ENCODE assay signal across 8 mouse cellular contexts in genomic region chr2:72477221-72477620, GRCm38 (mm10). TPM values are rescaled to one million over a fixed set of nuclear protein-coding genes. Genes with fewer than 3 reads are reported as not detected.
DNase-seq lines count a peak whose midpoint lies in the region; ATAC-seq lines count a peak whose summit lies in the region.

No protein-coding gene starts in this region.

- WGBS in hindbrain, embryonic 14.5 days, result 3% methylated on average over 11 of the region's 11 CpGs
- WGBS in liver, embryonic 12.5 days (ENCODE audit: insufficient replicate concordance), result 1% methylated on average over 11 of the region's 11 CpGs

- H3K4me1 ChIP-seq in hindbrain, embryonic 14.5 days (replicated peaks; ENCODE audit: control insufficient read depth, insufficient read depth, low read length), result peaks cover 21% of the 10 kb centered on the region
- peaks cover 64% of the 10 kb centered on the region for H3K4me1 ChIP-seq in liver, embryonic 12.5 days

- no peaks in the 10 kb centered on the region for H3K9me3 ChIP-seq in hindbrain, embryonic 14.5 days (ENCODE audit: control insufficient read depth, low read length)
- H3K9me3 ChIP-seq in liver, embryonic 12.5 days (replicated peaks), result no peaks in the 10 kb centered on the region

- no peak overlapping the region for H3K27ac ChIP-seq in hindbrain, embryonic 14.5 days
- peak overlapping the region; percentile 92 for H3K27ac ChIP-seq in liver, embryonic 12.5 days

- DNase-seq in embryo, embryonic 10 days (ENCODE audit: low spot score), result peak; percentile 38
- DNase-seq in embryo, embryonic 9.5 days (ENCODE audit: extremely low spot score), result no peak
- no peak for DNase-seq in hindbrain, embryonic 14.5 days (ENCODE audit: low spot score)
- no peak for DNase-seq in gastrocnemius, postnatal 25 days
- no peak for DNase-seq in gastrocnemius, postnatal 14 days
- DNase-seq in thymus, postnatal 36 days, result no peak

- intact Hi-C loops in gastrocnemius, postnatal 14 days (cut with DNase I; ENCODE audit: low total_unique reads), result no loop called here

- H3K9ac ChIP-seq in hindbrain, embryonic 14.5 days, result peak overlapping the region; percentile 60
- peak overlapping the region; percentile 90 for H3K9ac ChIP-seq in liver, embryonic 12.5 days

- H3K27me3 ChIP-seq in hindbrain, embryonic 14.5 days (ENCODE audit: control insufficient read depth, insufficient read depth, low read length), result peaks cover 11% of the 10 kb centered on the region; the same call in 1 of the 2 replicates
- no peaks in the 10 kb centered on the region for H3K27me3 ChIP-seq in liver, embryonic 12.5 days (replicated peaks)

- peaks cover 3% of the 10 kb centered on the region; the same call in 1 of the 2 replicates for H3K36me3 ChIP-seq in hindbrain, embryonic 14.5 days (replicated peaks; ENCODE audit: control insufficient read depth, insufficient read depth)
- H3K36me3 ChIP-seq in liver, embryonic 12.5 days, result peaks cover 37% of the 10 kb centered on the region

- peak; percentile 7 for ATAC-seq in activated CD4-positive, CD25-positive, alpha-beta regulatory T cell, adult 4 months
- ATAC-seq in hindbrain, embryonic 14.5 days (ENCODE audit: low FRiP score), result no peak
- ATAC-seq in liver, embryonic 12.5 days, result no peak

- peak overlapping the region; percentile 94 for H3K4me2 ChIP-seq in hindbrain, embryonic 14.5 days (replicated peaks)
- peak overlapping the region; percentile 82 for H3K4me2 ChIP-seq in liver, embryonic 12.5 days

- peak overlapping the region; percentile 84 for H3K4me3 ChIP-seq in hindbrain, embryonic 14.5 days (replicated peaks; ENCODE audit: low read length)
- H3K4me3 ChIP-seq in liver, embryonic 12.5 days, result peak overlapping the region; percentile 85

RNA-seq across cellular contexts. Expression of gene Cdca7, which starts 1.3 kb away (rescaled TPM):
- 10 to 100 TPM; 31.9 to 53.0 TPM for polyA plus RNA-seq in activated CD4-positive, CD25-positive, alpha-beta regulatory T cell, adult 4 months (2017; shearing (Covaris generic))
- polyA plus RNA-seq in hindbrain, embryonic 14.5 days (2014; fragmentation: Nextera tagmentation; extraction: Ambion mirVana), result 17.1 and 19.1 TPM in 2 replicates
- 96.3 and 100 TPM in 2 replicates for polyA plus RNA-seq in liver, embryonic 12.5 days (2016; fragmentation: Nextera tagmentation; extraction: Ambion mirVana)
- under 1 TPM; 0.56 to 0.78 TPM for total RNA-seq in gastrocnemius, postnatal 25 days (2021)
- 1 to 10 TPM; 1.0 to 2.4 TPM for total RNA-seq in gastrocnemius, postnatal 14 days (2021)
